Mouse (Mus musculus) cerebellum, adult 9-11 months (tissue): ENCODE measurements around the gene Ankfy1.
"Not testable (repeated sequence)": the region's sequence is repeated elsewhere in the genome, so short reads cannot be mapped to it uniquely, and the experiment has no call there.

ENCODE experiments used
- DNase-seq: peaks from one replicate; pipeline ENCODE4 v3.0.0; 2022

The Ankfy1 gene

DNA sequence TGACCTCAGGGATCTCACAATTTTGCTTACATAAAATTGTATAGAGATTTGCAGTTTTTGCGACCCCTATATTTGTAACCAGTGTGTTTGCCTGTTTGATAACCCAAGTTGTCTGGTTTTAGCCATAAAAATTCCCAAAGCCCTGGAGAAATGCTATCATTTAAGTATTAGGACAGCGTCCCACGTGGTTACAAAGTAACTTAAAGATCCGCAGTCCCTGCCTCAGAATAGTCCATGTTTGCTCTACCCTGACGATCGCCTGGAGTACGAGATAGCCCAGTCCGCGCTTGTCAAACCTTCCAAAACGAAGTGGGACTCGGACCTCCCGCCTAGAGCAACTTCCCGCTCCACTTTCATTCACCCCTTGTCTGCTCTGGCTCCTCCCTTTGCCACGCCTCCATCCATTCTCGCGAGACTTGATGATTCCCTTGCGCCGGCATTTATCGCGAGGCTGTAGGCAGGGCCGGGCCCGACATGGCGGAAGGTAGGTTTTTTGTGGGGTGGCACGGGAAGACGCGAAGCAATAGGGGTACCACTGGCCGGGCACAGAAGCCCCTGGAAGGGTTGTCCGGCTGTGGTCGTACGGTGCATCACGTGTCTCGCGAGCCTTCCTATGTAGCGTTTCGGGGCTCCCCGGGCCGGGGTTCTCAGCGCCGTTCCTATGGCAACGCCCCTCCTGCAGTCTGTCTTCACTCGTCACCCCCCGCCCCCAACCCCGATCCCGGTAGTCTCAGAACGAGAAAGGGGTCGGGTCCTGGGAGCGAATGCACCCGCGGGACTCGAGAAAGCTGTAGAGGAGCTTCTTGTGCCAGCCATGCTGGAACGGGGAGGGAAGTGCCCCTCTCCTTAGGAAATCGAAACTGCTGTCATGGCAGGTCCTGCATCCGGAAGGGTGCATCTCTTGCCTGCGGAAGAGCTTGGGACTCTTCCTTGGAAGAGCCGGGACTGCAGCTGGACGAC lies at the start of gene Ankfy1:
TSS of gene Ankfy1 (plus strand) at position 456 of the 960 bp plus-strand sequence.
- DNase-seq = peak; percentile 92

DNA sequence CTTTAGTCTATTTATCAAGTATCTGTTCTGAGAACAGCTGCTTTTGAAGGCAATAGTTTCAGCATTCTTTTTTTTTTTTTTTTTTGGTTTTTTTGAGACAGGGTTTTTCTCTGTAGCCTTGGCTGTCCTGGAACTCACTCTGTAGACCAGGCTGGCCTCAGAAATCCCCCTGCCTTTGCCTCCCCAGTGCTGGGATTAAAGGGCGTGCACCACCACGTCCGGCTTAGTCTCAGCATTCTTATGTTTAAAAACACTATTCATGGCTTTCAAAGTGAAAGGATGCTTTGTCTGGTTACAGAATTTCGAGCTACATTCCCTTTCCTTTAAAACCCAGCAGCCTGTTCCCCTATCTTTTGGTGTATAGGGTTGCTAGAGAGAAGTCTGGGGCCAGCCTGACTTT lies 47.1 kb upstream of the Ankfy1 start:
- no peak for DNase-seq

DNA sequence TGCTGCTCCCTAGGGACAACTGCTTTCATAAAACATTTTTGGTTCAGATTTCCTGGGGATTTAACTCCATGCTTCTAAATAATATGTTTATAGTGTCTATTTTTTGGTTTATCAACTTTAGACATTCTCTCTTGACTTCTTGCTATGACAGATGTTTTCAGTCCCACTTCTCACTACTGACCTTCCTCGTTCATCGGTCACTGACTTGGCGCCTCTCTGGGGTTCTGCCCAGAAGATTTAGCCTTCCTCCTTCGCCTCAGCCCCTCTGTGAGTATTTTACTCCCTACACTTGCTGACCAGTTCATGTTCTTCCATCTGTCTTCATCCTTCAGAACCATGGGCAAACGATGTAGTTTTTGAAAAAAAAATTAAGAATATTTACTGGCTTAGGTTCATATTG lies 44.4 kb upstream of the Ankfy1 start:
- no peak for DNase-seq

GRCm38 (mm10) chr11:72650347-72650746 lies 39.5 kb upstream of the Ankfy1 start:
- DNase-seq = no peak

DNA sequence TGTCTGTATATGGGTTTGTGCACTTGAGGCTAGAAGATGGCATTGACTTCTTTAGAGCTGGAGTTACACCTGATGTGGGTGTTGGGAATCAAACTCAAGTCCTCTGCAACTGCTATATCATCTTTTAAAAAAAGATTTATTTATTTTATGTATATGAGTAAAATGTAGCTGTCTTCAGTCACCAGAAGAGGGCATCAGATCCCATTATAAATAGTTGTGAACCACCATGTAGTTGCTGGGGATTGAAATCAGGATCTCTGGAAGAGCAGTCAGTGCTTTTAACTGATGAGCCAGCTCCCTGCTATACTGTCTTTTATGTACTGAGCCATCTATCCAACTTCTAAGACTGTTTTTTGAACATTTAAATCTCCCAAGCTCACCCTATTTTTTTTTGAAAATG lies 29.9 kb upstream of the Ankfy1 start:
- DNase-seq = no peak

- DNase-seq = no peak
Measured at GRCm38 (mm10) chr11:72660359-72660758, 29.4 kb upstream of the Ankfy1 start.

DNA sequence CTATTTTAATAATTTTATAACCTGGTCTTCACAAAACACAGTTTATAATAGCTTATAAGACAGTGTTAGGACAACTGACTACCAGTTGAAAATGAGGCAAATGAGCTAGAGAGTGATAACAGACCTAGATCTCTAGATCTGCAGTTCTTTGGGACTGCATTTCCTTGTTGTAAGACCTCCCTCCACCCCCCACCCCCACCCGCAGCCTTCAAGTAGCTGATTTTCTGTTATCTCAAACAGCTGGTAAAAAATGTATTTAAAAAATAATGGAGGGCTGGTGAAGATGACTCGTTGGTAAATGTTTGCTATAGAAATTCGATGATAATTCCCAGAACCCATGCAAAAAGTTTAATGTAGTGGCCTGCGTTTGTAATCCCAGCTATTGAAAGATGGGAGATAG lies 25.2 kb upstream of the Ankfy1 start:
- no peak for DNase-seq

GRCm38 (mm10) chr11:72670634-72671033 lies 19.2 kb upstream of the Ankfy1 start:
- DNase-seq = no peak

DNA sequence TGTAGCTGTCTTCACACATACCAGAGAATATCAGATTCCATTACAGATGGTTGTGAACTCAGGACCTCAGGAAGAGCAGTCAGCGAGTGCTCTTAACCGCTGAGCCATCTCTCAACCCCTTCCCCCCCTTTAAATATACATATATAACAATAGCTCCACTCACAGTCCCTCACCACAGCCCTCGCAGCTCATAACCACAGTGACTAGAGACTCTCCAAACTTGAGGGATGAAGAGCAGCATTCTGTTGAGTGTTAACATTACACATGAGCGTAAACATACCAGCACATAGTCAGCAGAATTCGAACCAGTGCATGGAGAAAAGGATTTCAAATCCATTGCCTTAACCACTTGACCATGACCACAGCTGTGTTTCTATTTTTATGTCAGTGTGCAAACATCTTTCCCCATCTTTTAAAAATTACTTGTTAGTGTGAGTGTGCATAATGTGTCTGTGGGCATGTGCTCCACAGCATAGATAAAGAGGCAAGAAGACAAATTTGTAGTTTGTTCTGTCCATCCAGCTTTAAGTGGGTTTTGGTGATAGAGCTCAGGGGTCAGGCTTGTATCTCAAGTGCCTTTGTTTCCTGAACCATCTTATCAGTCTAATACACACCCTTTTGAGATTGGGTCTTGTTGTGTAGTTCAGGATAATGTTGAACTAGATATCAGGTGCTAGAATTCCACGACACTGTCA lies 18.4 kb upstream of the Ankfy1 start:
- DNase-seq = no peak

DNA sequence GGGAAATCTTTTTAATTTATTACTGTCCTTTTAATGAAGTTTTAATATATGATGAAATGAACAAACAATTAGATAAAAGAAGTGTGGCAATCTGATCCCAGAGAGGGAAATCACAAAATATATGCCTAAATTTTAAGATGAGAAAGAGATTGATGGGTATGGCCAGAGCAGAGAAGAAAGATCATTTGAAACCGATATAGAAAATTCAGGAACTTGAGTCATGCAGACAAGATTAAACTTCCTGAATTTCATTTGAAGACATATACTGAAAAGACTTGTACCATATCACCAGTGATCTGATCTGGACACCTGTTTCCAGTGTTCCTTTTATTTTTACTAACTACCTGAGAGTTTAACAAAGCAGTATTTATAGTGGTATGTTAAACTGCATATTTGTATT lies 17.4 kb upstream of the Ankfy1 start:
- DNase-seq = no peak

DNA sequence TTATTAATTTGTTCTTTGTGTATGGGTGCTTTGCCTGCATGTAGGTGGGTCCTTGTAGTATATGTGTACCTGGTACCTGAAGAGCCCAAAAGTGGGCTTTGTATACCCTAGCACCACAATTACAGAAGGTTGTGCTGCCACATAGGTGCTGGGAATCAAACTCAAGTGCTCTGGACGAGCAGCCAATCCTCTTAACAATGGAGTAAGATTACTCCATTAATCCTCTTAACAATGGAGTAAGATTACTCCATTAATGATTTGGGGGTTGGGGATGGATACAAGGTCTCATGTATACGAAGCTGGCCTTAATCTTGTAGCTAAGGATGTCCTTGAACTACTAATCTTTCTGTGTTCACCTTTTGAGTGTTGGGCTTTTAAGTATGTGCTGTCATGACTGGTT lies 14.5 kb upstream of the Ankfy1 start:
- no peak for DNase-seq

- DNase-seq = no peak
Measured at GRCm38 (mm10) chr11:72680726-72681125, 9.1 kb upstream of the Ankfy1 start.

GRCm38 (mm10) chr11:72683402-72683801 lies 6.4 kb upstream of the Ankfy1 start:
- no peak for DNase-seq

- DNase-seq = no peak
Measured at GRCm38 (mm10) chr11:72686697-72687096, 3.1 kb upstream of the Ankfy1 start.

- no peak for DNase-seq
Measured at GRCm38 (mm10) chr11:72688242-72688641, 1.6 kb upstream of the Ankfy1 start.

GRCm38 (mm10) chr11:72689115-72689514 lies 691 bp upstream of the Ankfy1 start:
- no peak for DNase-seq

GRCm38 (mm10) chr11:72692353-72692752 lies 2.5 kb downstream of the Ankfy1 start:
- no peak for DNase-seq

DNA sequence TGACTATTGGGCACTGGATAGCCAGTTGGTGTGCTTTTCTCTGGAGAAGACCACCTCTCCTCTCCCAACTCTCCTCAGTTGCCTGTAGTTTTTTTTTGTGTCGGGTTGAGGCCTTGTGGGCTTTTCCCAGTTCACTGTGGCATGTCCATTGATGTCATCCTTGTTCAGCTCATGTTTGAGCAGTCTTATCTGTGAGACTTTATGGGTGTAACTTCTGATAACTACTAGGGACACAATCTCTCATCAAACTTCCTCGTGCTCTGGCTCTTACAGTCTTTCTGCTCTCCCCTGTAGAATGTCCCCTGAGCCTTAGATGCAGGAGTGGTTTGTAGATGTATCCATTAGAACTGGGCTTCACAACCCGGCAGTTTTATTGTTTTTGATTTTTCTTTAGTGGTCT lies 5.2 kb downstream of the Ankfy1 start:
- no peak for DNase-seq

- no peak for DNase-seq
Measured at GRCm38 (mm10) chr11:72696368-72696971, 6.7 kb downstream of the Ankfy1 start.

DNA sequence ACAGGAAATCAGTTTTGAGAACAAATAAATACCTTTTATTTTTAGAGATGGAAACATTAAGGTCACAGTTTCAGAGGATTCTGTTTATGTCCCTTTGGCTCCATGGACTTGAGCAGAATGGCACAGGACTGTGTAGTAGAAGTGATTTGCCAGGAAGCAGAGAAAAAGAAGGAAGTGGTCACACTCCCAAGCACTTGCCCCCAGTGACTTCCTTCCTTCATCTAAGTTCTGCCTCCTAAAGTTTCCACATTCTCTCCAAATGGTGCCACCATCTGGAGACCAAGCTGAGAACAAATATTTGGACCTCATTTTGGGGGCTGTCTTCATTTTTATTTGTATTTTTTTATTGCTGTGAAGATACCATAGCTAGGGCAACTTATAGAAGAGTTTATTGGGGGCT lies 7.5 kb downstream of the Ankfy1 start:
- no peak for DNase-seq

DNA sequence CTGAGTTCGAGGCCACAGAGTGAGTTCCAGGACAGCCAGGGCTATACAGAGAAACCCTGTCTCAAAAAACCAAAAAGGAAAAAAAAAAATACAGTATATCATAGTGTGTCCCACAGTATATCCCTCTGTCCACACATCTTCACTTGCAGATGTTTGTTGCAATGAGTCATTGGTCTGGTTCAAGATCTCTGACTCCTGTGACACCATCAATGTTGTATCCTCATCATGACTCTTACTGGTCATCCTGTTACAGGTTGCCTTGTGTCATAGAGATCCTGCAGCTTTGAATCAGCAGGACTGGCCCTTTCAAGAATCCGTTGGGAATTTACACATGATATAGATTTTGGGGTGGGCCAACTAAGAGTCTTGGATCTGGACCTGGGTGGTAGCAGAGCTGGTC lies 15.3 kb downstream of the Ankfy1 start:
- not testable (repeated sequence) for DNase-seq

DNA sequence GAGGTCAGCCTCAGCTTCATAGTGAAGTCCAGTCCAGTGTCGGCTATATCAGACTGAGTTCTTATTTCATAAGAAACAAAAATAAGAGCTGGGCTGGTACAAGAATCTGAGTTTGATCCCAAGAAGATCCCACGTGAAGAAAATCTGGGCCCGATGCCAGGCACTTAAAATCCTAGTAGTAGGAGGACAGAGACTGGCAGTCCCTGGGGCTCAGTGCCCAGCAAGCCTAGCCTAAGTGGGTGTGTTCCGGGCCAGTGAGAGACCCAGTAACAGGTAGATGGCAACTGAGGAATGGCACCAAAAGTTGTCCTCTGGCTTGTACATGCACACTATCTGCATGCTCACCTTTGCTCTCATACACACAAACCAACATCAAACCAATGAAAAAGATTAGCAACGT lies 22.9 kb downstream of the Ankfy1 start:
- DNase-seq = no peak

GRCm38 (mm10) chr11:72718161-72718560 lies 28.4 kb downstream of the Ankfy1 start:
- no peak for DNase-seq

GRCm38 (mm10) chr11:72723165-72723564 lies 33.4 kb downstream of the Ankfy1 start:
- no peak for DNase-seq
